Mouse (Mus musculus) layer of hippocampus, adult 9-10 months (tissue): ENCODE data around the gene Ndrg2.
"Not testable (repeated sequence)": the region's sequence is repeated elsewhere in the genome, so short reads cannot be mapped to it uniquely, and the experiment has no call there.

Source experiments
- DNase-seq: peaks from one replicate; pipeline ENCODE4 v3.0.0; 2022; ENCODE audit warnings: low spot score

The Ndrg2 gene

DNA sequence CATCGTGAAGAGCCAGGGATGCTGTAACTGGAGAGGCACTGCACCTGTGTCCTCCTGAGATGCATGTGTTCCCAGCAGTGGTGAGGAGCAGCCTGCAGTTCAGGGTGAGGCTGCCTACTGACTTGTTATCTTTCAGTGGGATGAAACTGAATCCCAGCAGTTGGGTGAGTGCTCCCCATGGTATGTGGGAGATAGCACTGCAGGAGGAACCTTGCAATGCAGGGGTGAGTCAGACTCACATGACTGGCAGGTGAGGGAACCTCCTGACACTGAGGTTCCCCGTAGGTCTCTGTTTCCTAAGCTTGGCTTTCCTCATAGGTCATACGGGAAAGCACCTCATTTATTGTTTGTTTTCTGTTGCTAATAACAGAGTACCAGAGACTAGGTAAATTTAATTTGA is 36.4 kb downstream of the Ndrg2 start:
- no peak for DNase-seq

DNA sequence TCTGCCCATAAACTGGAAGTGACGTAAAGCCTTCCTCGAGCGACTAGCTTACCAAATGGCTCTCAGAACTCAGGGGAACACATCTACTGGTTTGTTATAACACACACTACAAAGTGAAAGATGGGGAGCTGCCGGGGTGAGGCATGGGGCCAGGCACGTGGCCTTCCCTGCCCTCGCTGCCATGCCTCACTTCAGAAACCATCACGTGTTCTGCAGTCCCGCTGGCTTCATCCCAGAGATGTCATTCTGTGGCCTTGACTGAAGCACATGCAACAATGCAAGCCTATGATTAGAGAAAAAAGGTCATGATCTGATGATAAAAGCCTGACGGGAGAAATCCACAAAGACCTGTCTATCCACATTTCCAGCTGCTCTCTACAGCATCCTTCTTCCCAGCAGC is 42.2 kb downstream of the Ndrg2 start:
- no peak for DNase-seq

DNA sequence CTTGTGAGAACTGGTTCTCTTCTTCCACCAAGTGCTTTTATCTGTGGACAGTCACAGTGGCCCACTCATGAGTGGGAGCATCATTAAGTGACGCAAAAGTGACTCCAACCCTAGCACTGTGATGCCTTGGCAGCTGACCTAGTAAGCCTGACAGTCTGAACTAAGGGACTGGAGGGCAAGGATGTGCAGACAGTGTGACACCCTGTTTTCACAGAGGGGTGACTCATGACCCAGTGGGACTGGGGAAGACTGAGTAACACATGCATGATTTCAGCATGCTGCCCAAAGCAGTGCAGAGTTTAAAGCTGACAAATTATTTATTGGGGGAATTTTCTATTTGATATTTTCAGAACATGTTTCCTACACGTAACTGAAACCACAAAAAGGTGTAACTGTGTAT is 43.2 kb downstream of the Ndrg2 start:
- DNase-seq = no peak

DNA sequence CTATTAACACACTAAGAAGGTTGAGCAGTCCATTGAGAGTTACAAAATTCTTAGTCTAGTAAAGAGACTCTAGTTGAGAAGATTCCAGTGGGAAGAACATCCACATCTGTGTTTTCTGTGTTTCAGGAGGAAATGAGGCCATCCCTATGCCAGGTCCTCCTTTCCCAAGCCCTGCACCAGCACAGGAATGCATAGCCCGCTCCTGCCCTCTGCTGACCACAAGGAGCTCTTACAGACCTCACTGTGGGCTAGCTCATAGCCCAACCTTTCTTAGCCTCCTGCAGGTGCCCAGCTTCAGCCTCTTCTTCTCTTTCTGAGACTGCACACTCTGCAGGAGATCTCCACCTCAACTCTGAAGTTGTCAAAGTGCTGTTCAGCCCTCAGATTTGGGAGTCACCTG is 50.4 kb downstream of the Ndrg2 start:
- not testable (repeated sequence) for DNase-seq

DNA sequence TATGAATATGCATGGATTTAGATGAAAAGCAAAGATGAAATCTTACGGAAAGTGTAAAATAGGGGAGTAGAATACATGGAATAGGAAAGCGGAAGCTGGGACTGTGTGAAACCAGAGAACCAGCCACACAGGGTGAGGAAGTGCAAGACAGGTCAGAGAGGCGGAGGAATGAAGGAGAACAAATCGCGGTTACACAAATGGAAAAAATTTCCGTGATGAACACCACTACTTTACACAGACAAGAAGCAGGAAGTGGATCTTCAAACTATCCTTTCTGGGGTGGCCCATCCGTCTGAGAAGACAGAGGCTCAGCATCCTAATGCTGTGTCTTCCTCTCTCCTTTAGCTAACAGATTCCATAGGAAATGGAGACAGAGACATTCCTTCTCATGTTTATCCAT is 58.7 kb downstream of the Ndrg2 start:
- DNase-seq = not testable (repeated sequence)
